Mouse (Mus musculus) spleen, adult 2 months (tissue): ENCODE measurements around the gene Smarca4.

ENCODE experiments used
- CTCF ChIP-seq: fragments of 200-500 bp; IDR thresholded peaks from 2 replicates; pipeline ENCODE4 v1.5.1; 2011; ENCODE audit warnings: mild to moderate bottlenecking, inconsistent platforms; ENCODE audit not compliant: insufficient read depth, insufficient read length, insufficient replicate concordance; ENCODE audit errors: extremely low read depth
- POLR2A ChIP-seq: fragments of 200-500 bp; IDR thresholded peaks from 2 replicates; pipeline ENCODE4 v1.6.1; 2011; ENCODE audit warnings: low read depth, low read length, inconsistent platforms

GRCm38 (mm10) chr9:21717015-21717414 lies 101.0 kb downstream of the Smarca4 start:
- no peak for TF ChIP-seq CTCF
- TF ChIP-seq POLR2A = no peak
